Mouse (Mus musculus): ENCODE results near the gene Cfd.

DNA sequence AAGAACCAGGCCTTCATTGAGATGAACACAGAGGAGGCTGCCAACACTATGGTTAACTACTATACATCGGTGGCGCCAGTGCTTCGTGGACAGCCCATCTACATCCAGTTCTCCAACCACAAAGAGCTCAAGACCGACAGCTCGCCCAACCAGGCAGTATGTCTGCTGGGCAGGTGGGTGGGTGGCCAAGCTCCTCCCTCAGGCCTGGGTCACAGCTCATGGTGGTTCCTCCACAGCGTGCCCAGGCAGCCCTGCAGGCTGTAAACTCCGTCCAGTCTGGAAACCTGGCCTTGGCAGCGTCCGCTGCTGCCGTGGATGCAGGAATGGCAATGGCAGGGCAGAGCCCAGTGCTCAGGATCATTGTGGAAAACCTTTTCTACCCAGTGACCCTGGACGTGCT lies 31.5 kb upstream of the Cfd start:
- TF ChIP-seq POLR2A (IDR thresholded peaks at IDR 0.05; ENCODE audit: extremely low read depth, insufficient read depth, low read length) (no peak), CTCF (IDR thresholded peaks at IDR 0.05; ENCODE audit: extremely low read depth, insufficient read depth, low read length) (no peak)

All from cortical plate, adult 2 months (tissue).